Mouse (Mus musculus): ENCODE data around the gene Usp29.

Gene Usp29

DNA sequence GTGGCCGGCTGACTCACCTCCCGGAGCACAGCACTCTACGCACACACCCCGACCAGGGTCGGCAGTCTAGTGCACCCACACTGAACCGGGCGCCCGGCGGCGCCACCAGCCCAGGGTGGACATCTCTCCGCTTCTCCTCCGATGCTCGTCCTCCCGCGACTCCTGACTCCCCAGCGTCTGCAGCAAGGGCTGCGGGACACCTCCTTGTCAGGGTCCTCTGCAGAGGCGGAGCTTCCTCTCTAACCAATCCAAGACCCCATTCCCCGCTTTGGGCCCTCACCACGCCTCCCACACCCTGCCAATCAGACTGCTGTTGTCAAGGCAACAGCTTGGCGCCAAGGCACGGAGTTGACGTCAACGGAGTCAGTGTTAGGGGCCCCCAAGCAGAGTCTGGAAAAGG is at the start of gene Usp29, which contains the start of gene Peg3:
Gene Usp29 (plus strand): TSS at position 338 of the 400 bp plus-strand sequence.
Gene Peg3 (minus strand): TSS at position 191 of the 400 bp plus-strand sequence.
- peak; percentile 73 for DNase-seq (ENCODE audit: low spot score)

DNA sequence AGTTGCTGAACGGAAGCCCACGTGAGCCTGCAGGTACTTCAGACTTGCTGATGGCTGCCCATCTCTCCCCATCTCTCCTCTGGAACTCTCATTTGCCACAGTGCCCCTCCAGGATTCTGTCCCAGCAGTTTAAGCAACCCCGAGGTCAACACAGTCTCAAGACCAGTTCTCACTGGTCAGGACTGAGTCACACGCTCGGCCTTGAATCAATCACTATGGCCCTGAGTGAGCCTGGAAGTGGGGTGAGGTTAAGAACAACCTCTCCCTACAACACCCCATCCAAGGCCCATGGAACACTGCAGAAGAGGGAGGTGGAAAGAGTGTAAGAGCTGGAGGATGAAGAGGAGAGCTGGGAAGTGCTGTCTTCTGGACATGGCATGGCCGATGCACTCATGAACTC is 44.9 kb upstream of the Usp29 start:
- DNase-seq (ENCODE audit: low spot score) = no peak

DNA sequence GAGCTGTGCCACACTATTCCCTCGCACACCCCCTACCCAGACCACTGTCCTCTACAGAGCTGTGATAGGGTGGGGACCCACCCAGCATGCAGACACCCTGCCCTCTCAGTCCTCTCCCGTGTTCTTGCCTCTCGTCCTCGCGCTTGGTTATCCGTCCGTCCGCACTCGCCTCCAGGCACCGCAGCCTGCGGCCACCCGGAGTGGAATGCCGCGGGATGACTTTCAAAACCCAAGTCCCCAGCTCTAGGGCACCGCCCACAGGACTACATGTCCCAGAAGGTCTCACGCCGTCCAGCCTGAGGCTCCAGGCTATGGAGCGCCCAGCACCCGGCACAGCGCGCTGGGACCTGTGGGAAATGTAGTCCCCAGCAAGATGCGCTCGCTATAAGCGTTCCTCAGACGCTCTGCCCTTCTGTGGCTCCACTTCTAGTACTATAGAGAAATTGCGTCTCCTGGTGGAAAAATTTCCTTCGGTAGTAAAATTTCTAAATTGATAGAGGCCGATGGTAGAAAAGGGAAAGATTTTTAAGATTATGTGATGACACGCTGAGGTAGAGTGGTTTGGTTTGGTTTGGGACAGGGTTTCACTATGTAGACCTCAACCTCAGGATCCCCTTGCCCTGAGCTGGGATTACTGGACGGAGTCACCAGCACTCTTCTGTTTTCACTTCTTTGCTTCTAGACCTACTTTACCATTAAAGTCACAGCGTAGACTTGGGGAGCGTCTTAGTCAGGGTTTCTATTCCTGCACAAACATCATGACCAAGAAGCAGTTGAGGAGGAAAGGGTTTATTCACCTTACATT is 33.9 kb upstream of the Usp29 start, which contains the start of gene Zim1:
Gene Zim1 (minus strand): TSS at position 210 of the 805 bp plus-strand sequence.
- peak; percentile 85 for DNase-seq (ENCODE audit: low spot score)

DNA sequence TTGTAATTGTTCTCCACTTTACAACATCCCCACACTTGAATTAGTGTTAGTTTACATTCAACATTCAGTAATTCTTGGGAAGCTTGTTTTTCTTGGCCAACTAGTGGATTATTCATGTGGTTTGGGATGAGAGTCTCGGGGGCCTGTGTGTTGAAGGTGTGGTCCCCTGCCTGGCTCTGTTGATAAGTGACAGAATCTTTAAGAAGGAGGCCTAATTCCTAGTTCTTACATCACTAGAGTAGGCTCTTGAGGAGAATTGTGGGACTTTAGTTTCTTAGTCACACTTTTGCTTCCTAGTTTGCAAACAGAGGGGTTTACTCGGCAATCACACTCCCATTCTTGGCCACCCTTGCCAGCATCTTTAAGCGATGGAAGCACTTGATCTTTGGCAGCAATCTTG is 31.1 kb upstream of the Usp29 start:
- no peak for DNase-seq (ENCODE audit: low spot score)

DNA sequence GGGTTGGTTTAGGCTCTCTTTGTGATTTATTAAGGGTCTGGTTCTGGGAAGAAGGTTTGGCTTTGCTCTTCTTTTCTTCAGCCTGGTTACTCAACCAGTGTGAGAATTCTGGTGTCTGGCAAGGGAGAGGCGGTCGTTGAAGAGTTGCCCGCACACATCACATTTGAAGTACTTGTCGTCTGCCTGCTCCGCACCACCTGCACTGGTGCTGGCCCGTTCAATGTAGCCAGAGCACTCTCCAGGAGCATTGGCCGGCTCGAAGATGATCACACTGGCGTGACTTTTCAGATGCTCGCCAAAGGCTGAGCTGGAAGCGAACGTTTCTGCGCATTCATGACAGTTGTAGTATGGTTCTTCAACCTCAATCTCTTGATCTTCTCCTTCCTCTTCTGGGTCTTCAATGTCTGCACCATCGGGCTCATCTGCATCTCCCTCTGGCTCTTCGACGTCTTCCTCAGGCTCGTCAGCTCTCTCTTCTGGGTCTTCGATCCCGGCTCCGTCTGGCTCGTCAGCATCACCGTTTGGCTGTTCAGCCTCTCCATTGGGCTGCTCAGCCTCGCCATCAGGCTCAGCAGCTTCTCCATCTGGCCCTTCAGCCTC is 22.9 kb upstream of the Usp29 start:
- DNase-seq (ENCODE audit: low spot score) = no peak

DNA sequence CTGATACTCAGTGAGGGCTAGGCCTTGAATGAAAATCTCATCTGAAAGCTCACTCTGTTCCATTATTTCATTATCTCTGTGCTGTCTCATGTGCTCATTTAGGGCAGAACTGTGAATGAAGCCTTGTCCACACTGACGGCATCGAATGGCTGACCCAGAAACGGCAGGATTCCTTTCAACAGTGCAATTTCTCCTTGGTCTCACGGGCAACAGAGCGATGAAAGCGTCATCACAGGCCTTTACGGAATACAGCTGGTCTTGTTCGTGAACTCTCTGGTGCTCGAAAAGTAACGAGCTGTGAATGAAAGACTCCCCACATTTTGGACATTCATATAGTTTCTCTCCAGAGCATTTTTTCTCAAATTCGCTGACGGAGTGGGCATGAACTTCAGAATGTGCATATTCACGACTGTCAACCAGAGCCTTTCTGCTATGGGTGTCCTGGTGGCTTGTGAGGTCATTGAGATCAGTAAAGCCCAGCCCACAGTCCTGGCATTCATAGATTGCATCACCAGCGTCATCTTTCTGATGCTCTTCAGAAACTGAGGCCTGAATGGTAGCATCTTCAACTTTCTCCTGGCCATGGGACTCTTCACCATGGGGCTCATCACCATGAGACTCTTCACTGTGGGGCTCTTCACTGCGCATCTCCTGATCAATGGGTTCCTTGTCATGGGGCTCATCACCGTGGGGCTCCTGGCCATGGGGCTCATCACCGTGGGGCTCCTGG is 21.8 kb upstream of the Usp29 start:
- DNase-seq (ENCODE audit: low spot score) = no peak

DNA sequence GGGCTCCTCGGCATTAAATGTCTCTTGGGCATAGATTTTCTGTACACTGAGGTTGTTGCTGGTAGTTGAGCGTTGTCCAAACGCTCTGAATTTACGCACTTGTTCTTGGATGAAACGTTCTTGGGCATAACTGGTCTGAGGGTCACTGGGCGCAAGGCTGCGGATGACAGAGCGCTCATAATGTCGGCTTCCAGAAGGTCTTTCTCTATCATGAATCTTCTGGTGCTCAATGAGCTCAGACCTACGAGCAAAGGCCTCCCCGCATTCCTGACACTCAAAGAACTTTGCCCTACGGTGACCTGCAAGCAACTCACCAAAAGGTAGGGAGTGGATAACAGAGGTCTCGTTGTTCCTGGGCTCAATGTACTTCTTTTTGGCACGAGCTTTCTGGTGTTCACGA is 21.0 kb upstream of the Usp29 start:
- DNase-seq (ENCODE audit: low spot score) = no peak

DNA sequence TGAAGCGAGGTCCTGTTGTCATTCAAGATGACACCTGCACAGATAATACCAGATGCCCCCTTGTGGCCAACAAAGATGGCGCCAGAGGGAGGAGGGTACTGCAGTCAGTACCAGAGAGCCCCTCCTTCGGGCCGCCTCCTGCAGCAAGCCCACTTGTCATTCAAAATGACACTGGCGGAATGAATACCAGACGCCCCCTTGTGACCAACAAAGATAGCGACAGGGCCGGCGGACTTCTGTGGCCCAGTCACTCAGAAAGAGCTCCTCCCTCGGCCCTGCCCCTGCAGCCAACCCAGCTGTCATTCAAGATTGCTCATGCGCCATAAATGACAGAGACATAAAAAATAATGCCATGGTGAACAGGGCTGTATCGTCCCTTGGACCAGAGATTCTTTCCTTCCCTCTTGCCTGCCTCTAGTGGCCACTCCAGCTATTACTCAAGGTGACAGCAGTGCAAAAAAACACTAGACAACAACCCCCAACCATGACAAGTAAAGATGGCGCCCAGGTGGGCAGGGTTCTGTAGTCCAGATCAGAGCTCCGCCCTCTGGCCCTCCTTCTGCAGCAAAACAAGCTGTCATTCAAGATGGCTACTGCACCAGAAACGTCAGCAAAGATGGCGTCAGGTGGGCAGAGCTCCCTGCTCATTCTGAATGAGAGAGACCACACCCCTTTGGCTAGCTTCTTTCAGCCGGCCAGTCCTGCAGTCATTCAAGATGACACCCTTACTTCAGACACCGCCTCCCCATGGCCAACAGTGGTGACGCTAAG is 2.8 kb upstream of the Usp29 start:
- peak; percentile 74 for DNase-seq (ENCODE audit: low spot score)

DNA sequence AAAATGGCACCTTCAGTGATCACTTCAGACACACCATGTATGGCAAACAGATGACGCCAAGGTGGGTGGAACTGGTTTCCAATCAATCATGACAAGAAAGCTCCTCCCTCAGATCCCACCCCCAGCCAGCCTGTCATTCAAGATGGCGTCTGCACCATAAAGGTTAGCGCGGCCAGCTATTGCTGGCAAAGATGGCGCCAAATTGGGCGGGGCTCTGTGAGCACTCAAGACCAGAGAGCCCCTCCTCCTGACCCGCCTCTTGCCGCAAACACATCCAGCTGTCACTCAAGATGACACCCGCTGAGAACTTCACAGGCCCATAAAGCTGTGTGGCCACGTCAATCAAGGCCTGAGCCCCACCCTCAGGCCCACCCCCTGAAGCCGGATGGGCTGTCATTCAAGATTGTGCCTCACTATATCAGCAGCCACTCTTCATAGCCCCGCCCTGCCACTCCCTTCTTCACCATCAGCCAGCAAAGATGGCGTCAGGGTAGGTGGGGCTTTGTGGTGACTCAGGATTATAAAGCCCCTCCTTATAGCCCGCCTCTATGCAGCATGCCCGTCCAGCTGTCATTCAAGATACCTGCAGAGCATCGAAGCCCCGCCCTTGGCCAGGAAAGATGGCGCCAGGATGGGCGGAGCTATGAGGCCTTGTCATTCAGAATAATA is 2.0 kb upstream of the Usp29 start:
- DNase-seq (ENCODE audit: low spot score) = peak; percentile 84

DNA sequence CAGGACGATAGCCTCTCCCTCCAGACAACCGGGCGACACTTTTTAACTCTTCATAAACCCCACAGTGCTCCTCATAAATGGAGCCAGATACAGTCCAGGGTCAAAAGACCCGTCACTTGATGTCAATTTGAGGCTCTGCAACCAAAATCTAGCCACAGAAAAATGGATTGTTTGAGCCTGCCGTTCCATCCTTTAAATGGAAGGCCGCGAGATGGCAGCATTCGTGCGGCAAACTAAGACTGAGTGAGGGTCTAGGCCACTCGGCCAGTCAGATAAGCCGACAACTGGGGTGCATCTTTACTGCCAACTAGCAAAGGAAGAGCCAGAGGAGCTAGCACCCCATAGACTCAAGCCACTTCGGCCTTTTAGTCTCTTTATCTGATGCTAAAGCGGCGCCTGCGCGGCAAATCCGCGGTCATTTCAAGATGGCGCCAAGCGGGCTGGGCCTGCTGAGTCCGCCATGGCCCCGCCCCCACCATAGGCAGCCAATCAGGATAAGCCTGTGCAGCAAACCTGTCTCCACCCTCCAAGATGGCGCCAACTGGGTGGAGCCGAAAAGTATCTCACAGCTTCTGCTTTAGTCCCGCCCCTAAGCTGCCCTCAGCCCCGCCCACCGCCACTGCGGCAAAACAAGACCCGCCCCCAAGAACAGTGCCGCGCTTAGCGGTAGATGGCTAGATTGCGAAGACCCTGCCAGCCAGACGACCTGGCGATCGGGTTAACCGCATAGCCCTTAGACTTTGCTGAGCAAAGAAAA is 1.1 kb upstream of the Usp29 start:
- peak; percentile 91 for DNase-seq (ENCODE audit: low spot score)

DNA sequence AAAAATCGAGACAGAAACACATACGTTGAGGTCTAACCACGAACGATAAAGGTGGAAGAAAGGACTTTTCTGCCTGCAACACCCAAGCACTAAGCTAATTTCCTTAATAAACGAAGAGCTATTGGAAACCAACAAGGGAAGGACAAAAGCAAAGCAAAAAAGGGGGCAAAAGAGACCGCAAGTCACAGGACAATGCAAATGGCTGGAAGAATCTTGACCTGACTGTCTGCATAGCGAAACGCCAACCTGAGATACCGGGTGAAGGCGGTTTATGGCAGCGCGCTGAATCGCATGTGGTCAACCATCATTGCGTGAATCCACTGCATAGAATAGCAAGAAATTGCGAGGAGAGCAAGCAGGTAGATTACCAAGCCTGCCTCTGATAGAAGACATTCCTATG is 423 bp downstream of the Usp29 start:
- no peak for DNase-seq (ENCODE audit: low spot score)

DNA sequence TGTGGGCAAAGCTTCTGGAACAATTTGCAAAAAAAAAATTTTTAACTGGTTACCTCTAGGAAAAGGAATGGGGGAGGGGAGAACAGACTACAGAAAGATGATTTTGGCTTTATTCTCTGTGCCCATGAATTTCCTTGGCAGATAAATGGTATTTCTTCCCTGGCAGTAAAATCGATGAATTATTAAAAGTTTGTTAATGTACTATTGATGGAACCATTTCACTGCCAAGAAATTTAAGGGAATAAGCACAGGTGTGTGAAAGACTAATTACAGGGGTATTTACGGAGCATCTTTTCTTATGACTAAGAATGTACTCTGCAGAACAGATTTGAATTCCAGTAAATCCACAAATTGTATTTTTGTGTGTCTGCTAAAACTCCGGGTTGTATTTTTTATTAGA is 995 bp downstream of the Usp29 start:
- no peak for DNase-seq (ENCODE audit: low spot score)

DNA sequence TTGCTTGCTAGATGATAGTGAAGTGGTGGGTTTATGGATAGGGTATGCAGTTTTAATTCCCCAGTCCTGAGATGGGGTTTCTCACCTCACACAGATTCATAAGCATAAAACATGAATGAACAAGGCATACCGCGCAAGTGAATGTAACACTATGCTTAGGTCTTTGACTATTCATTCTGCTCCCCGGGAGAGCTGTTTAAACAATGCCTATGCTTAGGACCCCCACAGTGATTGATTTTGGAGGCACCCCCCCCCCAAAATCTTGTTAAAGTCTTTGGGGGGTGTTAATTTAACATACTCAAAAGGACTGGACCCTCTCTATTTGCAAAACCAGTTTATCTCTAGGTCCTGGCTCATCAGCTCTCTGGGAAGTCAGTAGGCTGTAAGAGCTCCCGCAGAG is 1.6 kb downstream of the Usp29 start:
- DNase-seq (ENCODE audit: low spot score) = no peak

DNA sequence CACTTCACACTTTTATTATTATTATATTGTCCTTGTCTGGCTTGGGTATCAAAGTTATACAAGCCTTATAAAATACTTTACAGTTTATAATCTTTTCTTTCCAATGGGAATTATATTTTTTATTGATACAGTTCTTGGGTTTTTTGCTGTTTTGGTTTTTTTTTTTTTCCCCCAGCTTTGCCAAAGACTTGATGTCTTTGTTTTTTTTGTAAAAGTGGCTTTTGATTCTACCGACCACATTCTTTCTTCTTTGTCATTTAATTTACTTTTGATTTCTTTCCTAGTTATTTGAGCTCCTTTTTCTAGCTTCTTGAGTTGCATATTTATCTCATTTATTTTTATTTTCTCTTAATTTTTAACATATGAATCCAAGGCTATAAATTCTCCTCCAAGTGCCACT is 5.7 kb downstream of the Usp29 start:
- DNase-seq (ENCODE audit: low spot score) = no peak

DNA sequence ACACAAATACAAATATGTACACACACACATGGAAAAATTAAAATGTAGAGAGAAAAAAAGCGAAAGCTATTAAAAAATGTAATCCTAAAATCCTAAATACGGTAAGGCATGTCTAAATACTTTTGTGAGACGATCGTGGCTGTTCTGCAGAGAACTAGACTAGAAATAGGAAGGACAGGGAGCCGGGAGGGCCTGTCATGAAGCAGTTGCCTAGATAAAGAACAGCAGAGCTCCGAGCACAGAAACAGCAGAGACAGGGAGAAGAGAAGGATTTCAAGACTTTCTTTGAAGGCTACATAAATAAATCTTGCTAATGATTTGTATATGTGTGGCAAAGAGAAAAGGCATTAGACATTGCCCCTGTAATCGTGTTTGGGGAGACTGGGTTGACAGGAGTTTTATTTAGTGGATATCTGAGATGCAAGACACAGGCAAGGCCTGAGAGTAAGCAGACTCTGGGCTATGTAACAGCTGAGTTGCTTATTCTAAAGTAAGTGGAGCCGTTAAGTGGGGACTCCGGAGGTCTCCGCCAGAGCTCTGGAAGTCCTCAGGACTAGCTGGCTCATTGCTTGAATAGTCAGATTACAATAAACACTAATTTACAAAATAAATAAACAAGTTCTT is 14.0 kb downstream of the Usp29 start:
- no peak for DNase-seq (ENCODE audit: low spot score)

DNA sequence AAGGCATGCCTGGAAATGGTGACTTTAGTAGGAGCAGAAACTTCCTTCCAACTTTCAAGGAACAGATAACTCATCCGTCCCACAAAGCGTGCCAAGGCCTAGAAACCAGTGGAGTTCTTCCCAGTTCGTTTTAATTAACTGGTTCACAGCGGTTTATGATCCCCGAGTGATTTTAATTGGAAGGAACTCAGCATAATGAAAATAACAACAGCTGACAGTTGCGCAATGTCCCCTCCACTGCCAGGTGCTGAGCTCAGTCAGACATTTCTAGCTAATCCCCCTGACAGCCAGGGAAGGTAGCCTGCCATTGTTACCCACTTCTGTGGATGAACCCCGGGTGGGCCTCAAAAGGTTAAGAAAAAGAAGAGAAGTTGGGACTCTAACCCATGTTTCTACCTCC is 18.8 kb downstream of the Usp29 start:
- DNase-seq (ENCODE audit: low spot score) = no peak

DNA sequence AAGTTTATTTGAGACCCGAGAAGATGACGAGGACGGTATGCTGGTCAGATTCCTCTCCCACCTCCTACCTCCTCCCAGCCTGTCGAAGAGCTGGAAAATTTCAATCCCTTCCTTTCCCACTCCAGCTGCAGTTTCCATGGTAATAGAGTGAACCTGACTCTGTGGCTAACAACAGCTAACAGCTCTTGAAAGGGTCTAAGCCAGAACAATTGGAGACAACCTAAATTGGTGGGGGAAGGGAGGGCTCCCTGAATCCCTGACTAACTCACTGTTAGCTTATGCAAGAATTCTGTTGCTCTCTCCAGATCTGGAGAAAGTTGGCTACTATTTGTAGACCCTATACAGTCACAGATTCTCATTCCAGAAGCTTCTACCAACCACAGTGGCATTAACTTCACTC is 23.1 kb downstream of the Usp29 start:
- DNase-seq (ENCODE audit: low spot score) = no peak

DNA sequence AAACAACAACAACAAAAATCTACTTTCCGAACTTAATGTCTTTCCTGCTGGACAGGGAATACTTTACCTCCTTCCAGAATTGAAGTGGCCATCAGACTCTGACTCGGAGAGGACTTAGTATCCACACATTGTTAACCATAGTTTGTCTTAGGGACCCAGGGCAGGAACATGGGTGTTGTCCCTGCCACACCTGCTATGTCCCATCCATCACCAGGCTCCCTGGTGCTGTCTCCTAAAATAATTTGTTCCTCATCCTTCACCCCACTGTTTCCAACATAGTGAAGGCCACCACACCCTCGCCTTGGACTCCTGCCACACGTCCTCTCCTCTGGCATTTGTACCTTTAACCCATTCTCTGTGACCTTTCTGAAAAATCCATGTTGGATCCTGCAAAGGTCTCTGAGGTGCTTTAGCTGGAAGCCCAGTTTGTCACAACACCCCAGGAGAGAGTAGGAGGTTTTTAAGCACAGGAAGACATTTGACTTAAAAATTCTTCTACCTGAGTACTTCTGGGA is 26.5 kb downstream of the Usp29 start:
- DNase-seq (ENCODE audit: low spot score) = no peak

DNA sequence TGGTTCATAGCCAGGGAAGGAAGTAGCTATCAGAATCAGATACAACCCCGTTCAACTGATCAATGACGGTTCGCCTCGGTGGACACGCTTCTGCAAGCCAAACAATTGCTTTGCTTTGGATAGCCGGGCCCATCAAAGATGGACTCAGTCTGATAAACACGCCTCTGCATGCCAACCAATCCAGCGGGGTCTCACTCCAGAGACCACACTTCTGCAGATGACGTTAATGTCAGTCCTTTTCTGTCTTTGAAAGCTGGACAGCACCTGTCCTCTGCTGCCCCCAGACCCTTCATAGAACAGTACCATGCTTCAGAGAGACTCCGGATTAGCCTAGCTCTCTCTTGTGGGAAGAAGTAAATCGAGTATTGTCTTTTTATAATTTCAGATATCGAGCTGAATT is 29.3 kb downstream of the Usp29 start:
- no peak for DNase-seq (ENCODE audit: low spot score)

DNA sequence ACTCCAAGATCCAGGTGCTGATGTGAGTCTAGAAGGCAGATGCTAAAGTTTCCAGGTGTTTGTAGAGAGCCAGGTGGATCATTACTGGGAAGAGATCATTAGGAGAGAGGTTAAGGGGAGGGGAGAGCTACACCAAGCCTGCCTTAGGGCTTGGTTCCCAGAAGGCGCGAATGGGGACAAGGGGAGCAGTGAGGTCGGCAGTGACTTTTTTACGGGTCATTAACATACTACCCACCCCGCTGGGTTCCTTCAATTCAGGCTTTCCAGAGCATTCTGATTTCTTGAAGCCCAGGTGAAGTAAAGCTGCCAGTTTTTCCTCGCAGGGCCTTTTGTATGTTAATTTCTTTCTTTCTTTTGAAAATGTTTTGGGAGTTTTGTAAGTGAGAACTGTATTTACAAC is 29.8 kb downstream of the Usp29 start:
- DNase-seq (ENCODE audit: low spot score) = no peak

Data from ovary, postnatal 36 days (tissue).